Mouse (Mus musculus): ENCODE data around the gene Nek9.

The Nek9 gene

DNA sequence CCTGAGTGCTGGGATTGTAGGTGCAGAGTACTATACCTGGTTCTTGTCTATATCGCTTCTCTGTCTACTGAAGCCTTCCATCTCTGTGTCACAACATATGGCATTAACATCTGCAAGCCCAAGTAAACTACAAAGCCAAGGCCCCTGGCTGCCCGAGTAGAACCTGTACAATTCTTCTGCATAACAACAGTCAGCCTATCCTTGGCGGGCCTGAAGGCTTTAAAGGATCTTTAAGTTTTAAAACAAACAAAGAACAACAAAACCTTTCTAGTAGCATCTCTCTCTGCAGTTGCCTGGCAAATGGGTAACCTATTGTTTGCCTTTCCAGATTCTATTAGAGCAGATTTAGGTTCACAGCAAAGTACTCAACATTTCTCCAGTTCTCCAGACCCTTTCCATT lies 14.9 kb upstream of the Nek9 start:
- in situ Hi-C loops (cut with MboI; ENCODE audit: low pct_unique_long_range_greater_than_20kb in 1 of 2, low sequenced_read_pairs in 2 of 2, unreplicated experiment in 1 of 2), result loop anchor here in 1 of 2 experiments (25.0 kb wide), 1 partner anchor 308 kb away; no protein-coding TSS in a partner anchor

- in situ Hi-C loops (cut with MboI; ENCODE audit: low pct_unique_long_range_greater_than_20kb in 1 of 2, low sequenced_read_pairs in 2 of 2, unreplicated experiment in 1 of 2), result loop anchor here in 1 of 2 experiments (25.0 kb wide), 1 partner anchor 312 kb away; no protein-coding TSS in a partner anchor
Measured at GRCm38 (mm10) chr12:85350407-85351232, 11.5 kb upstream of the Nek9 start.

DNA sequence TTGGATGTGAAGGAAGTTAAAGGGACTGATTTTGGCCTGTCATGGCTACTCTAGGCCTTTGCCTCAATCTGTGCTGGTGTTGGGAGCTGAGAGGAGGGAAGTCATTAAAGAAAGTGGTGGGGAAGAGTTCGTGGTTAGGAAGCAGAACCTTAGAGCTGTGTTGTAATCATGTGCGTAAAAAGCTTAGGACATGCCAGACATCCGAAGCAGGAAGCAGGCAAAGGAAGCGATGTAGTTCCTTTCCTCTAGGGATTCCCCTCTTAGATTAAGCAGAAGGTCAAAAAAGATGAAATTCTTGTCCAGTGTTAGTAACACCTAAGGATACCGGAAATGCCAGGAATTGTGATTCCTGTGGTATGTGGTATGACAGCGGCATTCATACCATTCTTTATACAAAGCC lies 9.2 kb upstream of the Nek9 start:
- in situ Hi-C loops (cut with MboI; ENCODE audit: low pct_unique_long_range_greater_than_20kb in 1 of 2, low sequenced_read_pairs in 2 of 2, unreplicated experiment in 1 of 2), result no loop called here

DNA sequence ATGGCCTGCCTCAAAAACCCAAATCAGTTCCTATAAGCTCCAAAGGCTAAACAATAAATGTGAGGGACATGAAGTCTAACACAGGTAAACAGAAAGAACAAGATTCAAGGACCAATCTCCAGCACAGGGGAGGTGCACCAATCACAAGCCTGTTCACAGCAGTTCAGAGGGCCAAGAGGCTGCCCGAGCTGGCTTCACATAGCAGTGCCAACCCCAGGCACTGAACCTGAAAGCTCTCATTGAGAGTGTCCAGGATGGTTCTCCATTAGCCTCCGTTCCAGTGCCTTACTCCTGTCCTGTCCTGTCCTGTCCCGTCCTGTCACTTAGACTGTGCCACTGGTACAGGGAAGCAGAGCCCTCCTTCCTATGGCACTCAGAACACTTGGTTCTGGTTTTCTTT lies 8.0 kb upstream of the Nek9 start:
- in situ Hi-C loops (cut with MboI; ENCODE audit: low pct_unique_long_range_greater_than_20kb in 1 of 2, low sequenced_read_pairs in 2 of 2, unreplicated experiment in 1 of 2), result no loop called here

DNA sequence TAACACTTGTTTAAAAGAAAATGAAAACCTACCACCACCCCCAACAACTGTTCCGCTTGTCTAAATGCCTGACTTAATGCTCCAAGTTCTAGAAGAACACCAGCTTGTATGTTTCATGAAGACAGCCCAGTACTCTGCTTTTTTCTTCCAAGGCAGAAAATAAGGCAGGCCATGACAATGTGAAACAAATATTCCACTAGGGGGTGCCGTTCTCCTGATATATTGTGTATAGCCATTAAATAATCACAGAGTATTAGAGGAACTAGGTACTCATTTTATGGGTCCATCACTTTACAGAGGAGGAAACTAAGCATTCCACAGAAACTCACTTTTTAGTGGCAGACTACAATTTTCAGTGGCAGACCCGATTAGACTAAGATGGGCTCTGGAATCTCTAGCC lies 7.2 kb upstream of the Nek9 start:
- in situ Hi-C loops (cut with MboI; ENCODE audit: low pct_unique_long_range_greater_than_20kb in 1 of 2, low sequenced_read_pairs in 2 of 2, unreplicated experiment in 1 of 2), result no loop called here

DNA sequence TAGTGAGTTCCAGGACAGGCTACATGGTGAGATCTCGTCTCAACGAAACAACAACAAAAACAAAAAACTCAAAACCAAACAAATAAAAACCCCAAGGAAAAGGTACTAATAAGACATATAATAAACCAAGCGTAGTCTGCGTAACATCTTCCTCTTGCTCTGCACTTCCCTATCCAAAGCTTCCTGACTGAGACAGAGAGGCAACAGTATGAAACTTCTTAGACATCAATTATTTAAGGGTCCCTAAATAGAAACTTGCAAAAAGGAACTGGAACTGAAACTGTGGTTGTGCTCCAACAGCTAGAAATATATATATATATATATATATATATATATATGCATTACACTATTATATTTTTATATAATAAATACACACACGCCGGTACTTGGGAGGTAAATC lies 6.4 kb upstream of the Nek9 start:
- in situ Hi-C loops (cut with MboI; ENCODE audit: low pct_unique_long_range_greater_than_20kb in 1 of 2, low sequenced_read_pairs in 2 of 2, unreplicated experiment in 1 of 2), result no loop called here

- in situ Hi-C loops (cut with MboI; ENCODE audit: low pct_unique_long_range_greater_than_20kb in 1 of 2, low sequenced_read_pairs in 2 of 2, unreplicated experiment in 1 of 2), result no loop called here
Measured at GRCm38 (mm10) chr12:85344252-85344651, 5.1 kb upstream of the Nek9 start.

GRCm38 (mm10) chr12:85342310-85342709 lies 3.1 kb upstream of the Nek9 start:
- in situ Hi-C loops (cut with MboI; ENCODE audit: low pct_unique_long_range_greater_than_20kb in 1 of 2, low sequenced_read_pairs in 2 of 2, unreplicated experiment in 1 of 2), result no loop called here

DNA sequence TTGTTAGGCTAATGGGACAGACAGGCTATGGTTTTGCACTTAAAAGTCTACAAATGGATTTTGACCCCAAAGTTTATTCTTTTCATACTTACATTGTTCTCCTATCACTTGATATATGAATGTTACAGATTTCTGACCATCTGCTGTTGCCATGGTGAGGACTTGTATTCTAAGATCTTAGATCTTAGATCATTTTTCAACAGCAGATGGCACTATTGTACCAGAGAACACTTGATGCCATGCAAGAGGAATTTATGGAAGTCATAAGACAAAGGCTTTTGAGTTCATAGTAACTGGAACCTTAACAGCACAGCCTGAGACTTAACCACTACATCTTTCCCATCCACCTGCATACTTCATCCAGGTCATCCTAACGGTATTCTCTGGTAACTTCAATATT lies 2.0 kb upstream of the Nek9 start:
- in situ Hi-C loops (cut with MboI; ENCODE audit: low pct_unique_long_range_greater_than_20kb in 1 of 2, low sequenced_read_pairs in 2 of 2, unreplicated experiment in 1 of 2), result no loop called here

GRCm38 (mm10) chr12:85339947-85340346 lies 785 bp upstream of the Nek9 start:
- in situ Hi-C loops (cut with MboI; ENCODE audit: low pct_unique_long_range_greater_than_20kb in 1 of 2, low sequenced_read_pairs in 2 of 2, unreplicated experiment in 1 of 2), result no loop called here

DNA sequence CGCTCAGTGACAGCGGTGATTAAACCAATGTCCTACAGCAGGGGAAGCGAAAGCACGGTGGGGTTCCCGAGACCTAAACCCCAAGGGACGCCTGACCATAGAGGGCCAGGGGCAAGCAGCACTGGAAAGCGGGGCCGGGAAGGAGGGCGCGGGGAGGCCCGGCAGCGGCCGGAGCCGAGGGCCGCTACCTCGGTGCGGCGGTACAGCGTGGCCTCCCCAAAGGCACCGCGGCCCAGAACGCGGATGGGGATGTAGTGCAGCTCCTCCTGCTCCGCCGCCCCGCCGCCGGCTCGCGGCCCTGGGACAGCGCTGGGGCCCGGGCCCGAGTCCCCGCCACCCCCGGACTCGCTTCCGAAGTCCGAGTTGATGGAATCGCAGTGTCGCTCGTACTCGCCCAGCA lies 347 bp downstream of the Nek9 start:
- in situ Hi-C loops (cut with MboI; ENCODE audit: low pct_unique_long_range_greater_than_20kb in 1 of 2, low sequenced_read_pairs in 2 of 2, unreplicated experiment in 1 of 2), result no loop called here

DNA sequence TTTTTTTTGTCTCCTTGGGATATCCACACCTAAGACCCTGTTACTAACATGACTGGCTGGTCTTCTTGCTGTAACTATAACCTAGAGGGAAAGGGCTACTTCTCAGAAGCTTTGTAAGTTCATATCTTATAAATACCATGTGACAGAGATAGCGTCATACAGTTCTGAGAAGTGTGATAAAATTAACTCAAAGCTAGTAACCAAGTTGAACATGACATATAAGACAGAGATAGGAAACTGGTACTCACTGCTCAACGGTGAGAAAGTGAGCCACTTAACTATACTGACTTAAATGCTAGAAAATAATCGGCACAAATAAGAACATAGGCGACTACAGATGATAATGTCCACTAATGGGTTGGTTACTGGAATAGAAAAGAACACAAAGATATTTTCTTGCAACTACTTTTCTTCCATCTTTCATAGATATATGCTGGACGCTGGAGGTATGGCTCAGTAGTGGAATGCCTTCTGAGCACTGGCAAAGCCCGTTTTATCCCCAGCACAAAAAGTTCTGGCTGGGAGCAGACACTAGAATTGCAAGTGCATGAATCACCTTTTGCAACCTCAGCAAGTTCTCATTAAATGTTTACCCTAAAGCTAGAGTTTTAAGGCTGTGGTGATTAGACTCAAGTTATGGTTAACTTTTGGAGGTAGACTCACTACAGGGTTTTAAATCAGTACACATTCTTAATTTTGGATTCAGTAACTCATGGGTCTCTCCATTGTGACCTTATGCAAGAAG lies 1.4 kb downstream of the Nek9 start:
- in situ Hi-C loops (cut with MboI; ENCODE audit: low pct_unique_long_range_greater_than_20kb in 1 of 2, low sequenced_read_pairs in 2 of 2, unreplicated experiment in 1 of 2), result no loop called here

DNA sequence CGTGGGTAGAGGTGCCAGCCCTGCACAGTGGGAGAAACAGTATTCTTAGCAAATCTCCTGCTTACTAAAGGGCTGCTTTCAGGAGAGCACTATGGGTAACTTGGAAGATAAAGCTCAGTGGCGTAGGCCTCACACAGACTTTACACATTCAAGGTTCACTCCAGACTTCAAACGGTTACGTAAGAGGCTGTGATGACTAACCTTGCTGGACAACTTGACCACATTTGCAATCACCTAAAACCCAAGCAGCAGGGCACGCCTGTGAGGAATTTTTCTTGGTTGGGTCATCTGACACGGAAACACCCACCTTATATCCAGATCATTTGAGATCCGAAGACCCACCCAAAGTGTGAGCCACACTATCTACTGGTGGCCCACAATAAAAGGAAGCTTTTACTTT lies 9.0 kb downstream of the Nek9 start:
- in situ Hi-C loops (cut with MboI; ENCODE audit: low pct_unique_long_range_greater_than_20kb in 1 of 2, low sequenced_read_pairs in 2 of 2, unreplicated experiment in 1 of 2), result no loop called here

GRCm38 (mm10) chr12:85308651-85309050 lies 30.5 kb downstream of the Nek9 start:
- in situ Hi-C loops (cut with MboI; ENCODE audit: low pct_unique_long_range_greater_than_20kb in 1 of 2, low sequenced_read_pairs in 2 of 2, unreplicated experiment in 1 of 2), result no loop called here

GRCm38 (mm10) chr12:85305247-85305892 lies 33.8 kb downstream of the Nek9 start:
- in situ Hi-C loops (cut with MboI; ENCODE audit: low pct_unique_long_range_greater_than_20kb in 1 of 2, low sequenced_read_pairs in 2 of 2, unreplicated experiment in 1 of 2), result no loop called here

GRCm38 (mm10) chr12:85304725-85305124 lies 34.4 kb downstream of the Nek9 start:
- in situ Hi-C loops (cut with MboI; ENCODE audit: low pct_unique_long_range_greater_than_20kb in 1 of 2, low sequenced_read_pairs in 2 of 2, unreplicated experiment in 1 of 2), result no loop called here

- in situ Hi-C loops (cut with MboI; ENCODE audit: low pct_unique_long_range_greater_than_20kb in 1 of 2, low sequenced_read_pairs in 2 of 2, unreplicated experiment in 1 of 2), result no loop called here
Measured at GRCm38 (mm10) chr12:85303256-85303655, 35.9 kb downstream of the Nek9 start.

GRCm38 (mm10) chr12:85298835-85299180 lies 40.4 kb downstream of the Nek9 start:
- in situ Hi-C loops (cut with MboI; ENCODE audit: low pct_unique_long_range_greater_than_20kb in 1 of 2, low sequenced_read_pairs in 2 of 2, unreplicated experiment in 1 of 2), result loop anchor here in 1 of 2 experiments (10.0 kb wide), 1 partner anchor 154 kb away; no protein-coding TSS in a partner anchor

DNA sequence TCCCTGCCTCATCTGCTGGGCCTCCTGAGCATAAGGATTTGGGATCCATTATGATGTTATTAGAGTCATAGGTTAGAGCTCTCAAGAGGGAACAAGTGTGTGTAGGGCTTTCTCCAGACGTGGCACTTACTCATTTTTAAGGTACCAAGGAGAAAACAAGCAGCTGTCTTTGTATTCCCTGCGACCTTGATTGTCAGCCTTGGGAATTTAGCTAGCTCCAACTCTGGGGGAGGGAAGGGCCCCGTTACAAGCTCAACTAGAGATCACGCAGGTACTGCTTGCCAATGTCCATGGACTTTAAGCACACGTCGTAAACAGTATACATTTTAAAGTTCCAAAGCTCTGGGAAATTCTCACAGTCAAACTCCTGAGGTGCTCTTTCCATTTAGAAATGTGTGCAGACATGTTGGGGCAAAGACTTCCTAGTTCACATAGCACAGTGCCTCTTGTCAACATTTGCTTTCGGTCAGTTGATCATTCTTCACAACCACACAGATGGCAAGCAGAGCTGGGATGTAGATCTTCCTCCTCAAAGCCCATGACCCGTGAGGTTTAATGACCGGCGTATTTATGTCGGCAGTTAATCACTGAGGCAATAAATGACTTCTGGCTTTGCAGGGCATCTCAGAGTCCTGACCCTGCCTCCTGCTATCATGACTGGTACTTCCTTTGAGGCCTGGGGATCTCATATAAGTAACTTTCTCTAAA lies 40.9 kb downstream of the Nek9 start:
- in situ Hi-C loops (cut with MboI; ENCODE audit: low pct_unique_long_range_greater_than_20kb in 1 of 2, low sequenced_read_pairs in 2 of 2, unreplicated experiment in 1 of 2), result loop anchor here in 1 of 2 experiments (10.0 kb wide), 1 partner anchor 153 kb away; no protein-coding TSS in a partner anchor

All from mouse embryonic stem cell (cell line).